Mouse (Mus musculus) embryo, embryonic 9.5 days (tissue): ENCODE measurements at regions not wholly inside any gene's neighbourhood (a gene's known extent, or its start where the extent isn't known, plus 50 kb on each side); places are given as distances from the start of the nearest gene placed in this dataset.

Source experiments
- DNase-seq: peaks from one replicate; pipeline ENCODE4 v3.0.0-alpha.2; 2017; ENCODE audit errors: extremely low spot score

- DNase-seq, result no peak
These were observed 149.8 kb upstream of the Ppp2r3a start for GRCm38 (mm10) chr9:101401416-101401815.

GRCm38 (mm10) chr9:101398858-101399257 is 147.3 kb upstream of the Ppp2r3a start:
- DNase-seq, result no peak

- no peak for DNase-seq
These were observed 117.8 kb upstream of the Ppp2r3a start for GRCm38 (mm10) chr9:101369380-101369779.

- no peak for DNase-seq
These were observed 105.0 kb upstream of the Ppp2r3a start for GRCm38 (mm10) chr9:101356607-101357006.

GRCm38 (mm10) chr9:101348771-101349170 is 97.2 kb upstream of the Ppp2r3a start:
- DNase-seq, result no peak

GRCm38 (mm10) chr9:101342887-101343286 is 91.3 kb upstream of the Ppp2r3a start:
- no peak for DNase-seq

- no peak for DNase-seq
These were observed 89.3 kb upstream of the Ppp2r3a start for GRCm38 (mm10) chr9:101340796-101341465.

GRCm38 (mm10) chr9:101329032-101329824 is 77.6 kb upstream of the Ppp2r3a start:
- DNase-seq, result no peak

- DNase-seq, result no peak
These were observed 75.4 kb upstream of the Ppp2r3a start for GRCm38 (mm10) chr9:101326961-101327360.

- peak; percentile 53 for DNase-seq
These were observed 62.4 kb upstream of the Ppp2r3a start for GRCm38 (mm10) chr9:101314036-101314435.

- no peak for DNase-seq
These were observed 54.9 kb upstream of the Ppp2r3a start for GRCm38 (mm10) chr9:101306408-101306935.

- DNase-seq, result no peak
These were observed 54.1 kb upstream of the Ppp2r3a start for GRCm38 (mm10) chr9:101305730-101306129.
